Mouse (Mus musculus) MEL (cell line): ENCODE results near the gene Cby3. TPM values are rescaled to one million over a fixed set of nuclear protein-coding genes. Genes with fewer than 3 reads are reported as not detected.

Source experiments
- DNase-seq: peaks from one replicate; pipeline ENCODE4 v3.0.0; 2011; ENCODE audit warnings: low read depth, low spot score
- H3K27ac ChIP-seq: 2 replicates; pipeline ENCODE4 v1.5.1; 2012; ENCODE audit warnings: low read depth, mild to moderate bottlenecking, control low read depth, low read length, moderate library complexity; ENCODE audit not compliant: control insufficient read depth
- H3K27me3 ChIP-seq, 2 experiments: fragments of 150-350 bp in 1 of 2; sonication (generic) in 1 of 2; 2 replicates each; pipeline ENCODE4 v1.6.1; 2012; ENCODE audit warnings: low read length in 2 of 2, mild to moderate bottlenecking in 2 of 2, improper control_type of control experiment in 1 of 2, moderate library complexity in 1 of 2; ENCODE audit not compliant: insufficient read depth in 2 of 2, control insufficient read depth in 1 of 2
- H3K36me3 ChIP-seq, 2 experiments: 2 replicates each; pipeline ENCODE4 v1.6.1; 2012 to 2014; ENCODE audit warnings: low read length in 2 of 2, improper control_type of control experiment in 1 of 2, inconsistent platforms in 1 of 2, mild to moderate bottlenecking in 1 of 2; ENCODE audit not compliant: insufficient read depth in 2 of 2, control insufficient read depth in 1 of 2
- H3K4me1 ChIP-seq, 2 experiments: fragments of 150-350 bp in 1 of 2; sonication (generic) in 1 of 2; 2 replicates each; pipeline ENCODE4 v1.6.1; 2012; ENCODE audit warnings: low read length in 2 of 2, improper control_type of control experiment in 1 of 2, mild to moderate bottlenecking in 1 of 2; ENCODE audit not compliant: insufficient read depth in 2 of 2, control insufficient read depth in 1 of 2
- H3K4me3 ChIP-seq, 2 experiments: fragments of 150-350 bp in 1 of 2; sonication (generic) in 1 of 2; 2 replicates each; pipeline ENCODE4 v1.5.1; 2012; ENCODE audit warnings: low read depth in 2 of 2, low read length in 2 of 2, mild to moderate bottlenecking in 2 of 2, moderate library complexity in 2 of 2, control low read depth in 1 of 2, improper control_type of control experiment in 1 of 2; ENCODE audit not compliant: control insufficient read depth in 1 of 2, insufficient read depth in 1 of 2
- H3K79me2 ChIP-seq: 2 replicates; pipeline ENCODE4 v1.6.1; 2012; ENCODE audit warnings: mild to moderate bottlenecking, low read length, moderate library complexity; ENCODE audit not compliant: control insufficient read depth, poor library complexity, insufficient read depth
- H3K9ac ChIP-seq: 2 replicates; pipeline ENCODE4 v1.6.1; 2012; ENCODE audit warnings: low read depth, mild to moderate bottlenecking, control low read depth, low read length, moderate library complexity; ENCODE audit not compliant: control insufficient read depth, poor library complexity, severe bottlenecking
- H3K9me3 ChIP-seq: fragments of 150-350 bp; sonication (generic); replicated peaks from 2 replicates; pipeline ENCODE4 v1.6.1; 2012; ENCODE audit warnings: mild to moderate bottlenecking, low read length, improper control_type of control experiment, moderate library complexity; ENCODE audit not compliant: insufficient read depth
- BHLHE40 ChIP-seq: IDR thresholded peaks from 2 replicates; pipeline ENCODE4 v1.6.1; 2012; ENCODE audit warnings: low read depth, mild to moderate bottlenecking, inconsistent platforms, low read length, improper control_type of control experiment, borderline replicate concordance
- CHD1 ChIP-seq: IDR thresholded peaks from 2 replicates; pipeline ENCODE4 v1.6.1; 2012; ENCODE audit warnings: low read depth, mild to moderate bottlenecking, inconsistent platforms, low read length, improper control_type of control experiment
- CHD2 ChIP-seq: IDR thresholded peaks from 2 replicates; pipeline ENCODE4 v1.6.1; 2011; ENCODE audit warnings: low read length, improper control_type of control experiment
- CTCF ChIP-seq, 3 experiments: IDR thresholded peaks in 2 of 3; conservative IDR thresholded peaks in 1 of 3; 2 replicates each; pipeline ENCODE4 v1.5.1; 2011 to 2012; ENCODE audit warnings: low read length in 3 of 3, low read depth in 2 of 3, mild to moderate bottlenecking in 2 of 3, improper control_type of control experiment in 1 of 3, inconsistent platforms in 1 of 3, mixed read lengths in 1 of 3, moderate library complexity in 1 of 3; ENCODE audit not compliant: control insufficient read depth in 1 of 3, insufficient read depth in 1 of 3, poor library complexity in 1 of 3, severe bottlenecking in 1 of 3
- E2F4 ChIP-seq: IDR thresholded peaks from 2 replicates; pipeline ENCODE4 v1.6.1; 2011; ENCODE audit warnings: low read depth, low read length, improper control_type of control experiment, borderline replicate concordance
- ELF1 ChIP-seq: IDR thresholded peaks from 2 replicates; pipeline ENCODE4 v1.6.1; 2014; ENCODE audit warnings: low read depth, mild to moderate bottlenecking, inconsistent platforms, low read length, improper control_type of control experiment, moderate library complexity
- EP300 ChIP-seq, 2 experiments: IDR thresholded peaks; 2 replicates each; pipeline ENCODE4 v1.6.1; 2011; ENCODE audit warnings: improper control_type of control experiment in 2 of 2, low read length in 2 of 2, low read depth in 1 of 2, mild to moderate bottlenecking in 1 of 2
- ETS1 ChIP-seq: IDR thresholded peaks from 2 replicates; pipeline ENCODE4 v1.6.1; 2012; ENCODE audit warnings: low read depth, mild to moderate bottlenecking, inconsistent platforms, low read length, improper control_type of control experiment, moderate library complexity
- GABPA ChIP-seq: IDR thresholded peaks from 2 replicates; pipeline ENCODE4 v1.6.1; 2012; ENCODE audit warnings: low read depth, mild to moderate bottlenecking, inconsistent platforms, low read length, improper control_type of control experiment, moderate library complexity
- HCFC1 ChIP-seq: IDR thresholded peaks from 2 replicates; pipeline ENCODE4 v1.6.1; 2012; ENCODE audit warnings: low read depth, mild to moderate bottlenecking, inconsistent platforms, low read length, improper control_type of control experiment, moderate library complexity
- KAT2A ChIP-seq: conservative IDR thresholded peaks from 2 replicates; pipeline ENCODE4 v1.6.1; 2012; ENCODE audit warnings: low read depth, low read length, improper control_type of control experiment, inconsistent platforms
- MAX ChIP-seq: IDR thresholded peaks from 2 replicates; pipeline ENCODE4 v1.6.1; 2011; ENCODE audit warnings: low read length, improper control_type of control experiment
- MAZ ChIP-seq: IDR thresholded peaks from 2 replicates; pipeline ENCODE4 v1.6.1; 2012; ENCODE audit warnings: low read depth, mild to moderate bottlenecking, inconsistent platforms, low read length, improper control_type of control experiment
- MEF2A ChIP-seq: IDR thresholded peaks from 2 replicates; pipeline ENCODE4 v1.6.1; 2014; ENCODE audit warnings: low read depth, mild to moderate bottlenecking, inconsistent platforms, low read length, improper control_type of control experiment; ENCODE audit not compliant: poor library complexity, insufficient replicate concordance, severe bottlenecking; ENCODE audit errors: extremely low read depth
- MYC ChIP-seq: IDR thresholded peaks from 2 replicates; pipeline ENCODE4 v1.6.1; 2011; ENCODE audit warnings: low read depth, mild to moderate bottlenecking, low read length, improper control_type of control experiment, moderate library complexity
- NRF1 ChIP-seq: IDR thresholded peaks from 2 replicates; pipeline ENCODE4 v1.6.1; 2014; ENCODE audit warnings: low read depth, mild to moderate bottlenecking, inconsistent platforms, low read length, improper control_type of control experiment, moderate library complexity; ENCODE audit not compliant: poor library complexity, insufficient read depth, severe bottlenecking
- POLR2A ChIP-seq, 2 experiments: IDR thresholded peaks; 2 replicates each; pipeline ENCODE4 v1.6.1; 2011 to 2012; ENCODE audit warnings: low read length in 2 of 2, mild to moderate bottlenecking in 2 of 2, control low read depth in 1 of 2, improper control_type of control experiment in 1 of 2, low read depth in 1 of 2, moderate library complexity in 1 of 2; ENCODE audit not compliant: control insufficient read depth in 1 of 2, insufficient read depth in 1 of 2, poor library complexity in 1 of 2
- POLR2AphosphoS5 ChIP-seq: IDR thresholded peaks from 2 replicates; pipeline ENCODE4 v1.6.1; 2012; ENCODE audit warnings: low read depth, borderline replicate concordance, mild to moderate bottlenecking, inconsistent platforms, low read length, moderate library complexity, mixed read lengths
- RAD21 ChIP-seq: IDR thresholded peaks from 2 replicates; pipeline ENCODE4 v1.6.1; 2011; ENCODE audit warnings: mild to moderate bottlenecking, low read depth, low read length, improper control_type of control experiment
- SIN3A ChIP-seq: IDR thresholded peaks from 2 replicates; pipeline ENCODE4 v1.6.1; 2012; ENCODE audit warnings: low read length, improper control_type of control experiment, inconsistent platforms
- SMC3 ChIP-seq: IDR thresholded peaks from 2 replicates; pipeline ENCODE4 v1.6.1; 2011; ENCODE audit warnings: low read depth, low read length, improper control_type of control experiment
- TAL1 ChIP-seq: IDR thresholded peaks from 2 replicates; pipeline ENCODE4 v1.6.1; 2012; ENCODE audit warnings: mild to moderate bottlenecking, inconsistent platforms, low read length, moderate library complexity, mixed read lengths
- TCF12 ChIP-seq: IDR thresholded peaks from 2 replicates; pipeline ENCODE4 v1.6.1; 2014; ENCODE audit warnings: low read depth, mild to moderate bottlenecking, inconsistent platforms, low read length, improper control_type of control experiment, moderate library complexity
- UBTF ChIP-seq: IDR thresholded peaks from 2 replicates; pipeline ENCODE4 v1.6.1; 2012; ENCODE audit warnings: low read depth, mild to moderate bottlenecking, inconsistent platforms, low read length, improper control_type of control experiment, moderate library complexity, borderline replicate concordance; ENCODE audit not compliant: insufficient read depth
- USF2 ChIP-seq, 2 experiments: IDR thresholded peaks; 2 replicates each; pipeline ENCODE4 v1.6.1; 2011 to 2012; ENCODE audit warnings: improper control_type of control experiment in 2 of 2, low read length in 2 of 2, borderline replicate concordance in 1 of 2, inconsistent platforms in 1 of 2, low read depth in 1 of 2, mild to moderate bottlenecking in 1 of 2; ENCODE audit not compliant: insufficient read depth in 1 of 2
- ZNF384 ChIP-seq: IDR thresholded peaks from 2 replicates; pipeline ENCODE4 v1.6.1; 2012; ENCODE audit warnings: low read depth, mild to moderate bottlenecking, inconsistent platforms, low read length, improper control_type of control experiment
- polyA plus RNA-seq, 2 experiments: library from polyadenylated mRNA; stranded (reverse) in 1 of 2; unstranded in 1 of 2; fragments of >175 nt in 1 of 2; fragments of >200 nt in 1 of 2; gene quantifications; 2 replicates each; pipeline versions ENCODE4 v1.2.1 to v1.2.4; 2012; ENCODE audit warnings: low replicate concordance in 2 of 2, low read depth in 1 of 2; ENCODE audit not compliant: insufficient read length in 2 of 2, insufficient read depth in 1 of 2, missing spikeins in 1 of 2
- total RNA-seq: library from RNA; depleted of rRNA; stranded (reverse); fragments of 300-350 nt; gene quantifications from 2 replicates; pipeline ENCODE4 v1.2.3, GENCODE M21; 2012

Cby3 gene
- total and polyA plus RNA-seq, 3 experiments = 0.23 to 0.31 TPM; not detected in 1

GRCm38 (mm10) chr11:50391272-50391960 lies 37.2 kb downstream of the Cby3 start:
- Histone ChIP-seq H3K9me3 (no peaks in the 10 kb centered on the region), H3K9ac (no peak overlapping the region), H3K4me3 (no peak overlapping the region), H3K27me3 (no peaks in the 10 kb centered on the region), H3K36me3 (peaks cover 0 to 3% of the 10 kb centered on the region in 2 experiments; a peak in 2 of 4 replicates)
- DNase-seq = no peak
- TF ChIP-seq CHD2 (no peak), KAT2A (no peak), CTCF (IDR thresholded peaks at IDR 0.05 in 2 of 3, conservative IDR thresholded peaks at IDR 0.05 in 1 of 3; ENCODE audit: control insufficient read depth in 1 of 3, insufficient read depth in 1 of 3, low read depth in 2 of 3, low read length in 3 of 3, poor library complexity in 1 of 3, severe bottlenecking in 1 of 3) (peak in 2 of 3 experiments; percentile 16 to 17; a peak in 2 of 6 replicates)
- TF ChIP-seq, all 39 proteins: peak for 1
- Histone ChIP-seq H3K79me2 (no peaks in the 10 kb centered on the region), H3K4me1 (no peaks in the 10 kb centered on the region; a peak in 1 of 4 replicates), H3K27ac (no peak overlapping the region)

DNA sequence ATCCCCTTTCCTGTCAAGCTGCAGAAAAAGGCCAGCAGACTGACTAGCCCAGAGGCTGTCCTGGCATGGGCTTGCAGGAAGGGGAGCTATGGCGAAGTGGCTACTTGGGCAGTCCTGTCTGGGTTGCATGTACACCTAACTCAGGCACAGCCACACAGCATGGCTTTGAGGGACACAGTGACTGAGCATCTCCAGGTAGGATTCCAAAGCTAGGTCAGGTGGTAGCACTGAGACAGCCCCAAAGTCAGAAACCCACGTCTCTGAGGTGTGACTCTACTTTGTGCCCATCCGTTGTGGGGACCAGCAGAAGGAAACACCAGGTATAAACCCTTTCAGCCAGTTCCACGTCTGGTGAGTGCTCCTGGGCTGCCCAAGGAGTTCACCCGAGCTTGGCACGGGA lies 39.0 kb downstream of the Cby3 start:
- H3K4me3 ChIP-seq = no peak overlapping the region

GRCm38 (mm10) chr11:50394731-50395130 lies 40.5 kb downstream of the Cby3 start:
- no peaks in the 10 kb centered on the region for H3K27me3 ChIP-seq
- DNase-seq = no peak
- H3K36me3 ChIP-seq = no peaks in the 10 kb centered on the region; a peak in 1 of 4 replicates
- H3K4me1 ChIP-seq = no peaks in the 10 kb centered on the region; a peak in 1 of 4 replicates
- H3K4me3 ChIP-seq = no peak overlapping the region
- no peak overlapping the region for H3K9ac ChIP-seq
- no peaks in the 10 kb centered on the region for H3K9me3 ChIP-seq
- H3K27ac ChIP-seq = no peak overlapping the region
- no peaks in the 10 kb centered on the region for H3K79me2 ChIP-seq
- TF ChIP-seq SMC3 (no peak), CTCF (IDR thresholded peaks at IDR 0.05 in 2 of 3, conservative IDR thresholded peaks at IDR 0.05 in 1 of 3; ENCODE audit: control insufficient read depth in 1 of 3, insufficient read depth in 1 of 3, low read depth in 2 of 3, low read length in 3 of 3, poor library complexity in 1 of 3, severe bottlenecking in 1 of 3) (no peak), MEF2A (no peak), TAL1 (no peak), KAT2A (no peak), MYC (no peak), GABPA (no peak), EP300 (IDR thresholded peaks at IDR 0.05; ENCODE audit: low read depth in 1 of 2, low read length in 2 of 2) (no peak), MAX (no peak), TCF12 (no peak), USF2 (IDR thresholded peaks at IDR 0.05; ENCODE audit: borderline replicate concordance in 1 of 2, insufficient read depth in 1 of 2, low read depth in 1 of 2, low read length in 2 of 2) (no peak), ELF1 (no peak), MAZ (no peak), BHLHE40 (no peak), POLR2A (IDR thresholded peaks at IDR 0.05; ENCODE audit: control insufficient read depth in 1 of 2, insufficient read depth in 1 of 2, low read depth in 1 of 2, low read length in 2 of 2, poor library complexity in 1 of 2) (no peak), ETS1 (no peak)

More for the DNA sequence above, 39.0 kb downstream of the Cby3 start:
- Histone ChIP-seq H3K9me3 (no peaks in the 10 kb centered on the region), H3K4me1 (no peaks in the 10 kb centered on the region; a peak in 1 of 4 replicates), H3K36me3 (no peaks in the 10 kb centered on the region; a peak in 1 of 4 replicates), H3K27ac (no peak overlapping the region), H3K9ac (no peak overlapping the region), H3K79me2 (no peaks in the 10 kb centered on the region), H3K27me3 (no peaks in the 10 kb centered on the region)
- TF ChIP-seq CHD1 (no peak), MAX (no peak), POLR2AphosphoS5 (no peak), NRF1 (no peak), HCFC1 (no peak), RAD21 (no peak), POLR2A (IDR thresholded peaks at IDR 0.05; ENCODE audit: control insufficient read depth in 1 of 2, insufficient read depth in 1 of 2, low read depth in 1 of 2, low read length in 2 of 2, poor library complexity in 1 of 2) (no peak), MAZ (no peak), SIN3A (no peak), EP300 (IDR thresholded peaks at IDR 0.05; ENCODE audit: low read depth in 1 of 2, low read length in 2 of 2) (no peak), E2F4 (no peak), ELF1 (no peak), CTCF (IDR thresholded peaks at IDR 0.05 in 2 of 3, conservative IDR thresholded peaks at IDR 0.05 in 1 of 3; ENCODE audit: control insufficient read depth in 1 of 3, insufficient read depth in 1 of 3, low read depth in 2 of 3, low read length in 3 of 3, poor library complexity in 1 of 3, severe bottlenecking in 1 of 3) (no peak), ZNF384 (no peak), UBTF (no peak), CHD2 (no peak), SMC3 (no peak)
- no peak for DNase-seq
